Comparison of ENCODE assay signal across 17 mouse cellular contexts in genomic region chr1:89524998-89525397, GRCm38 (mm10).
DNase-seq lines count a peak whose midpoint lies in the region; ATAC-seq and TF ChIP-seq lines count a peak whose summit lies in the region.
"Had no signal": no experiment of that assay in that cellular context is flagged by ENCODE, and none has a peak within 500 bp of the region (broad histone marks: within the 10 kb centered on the region; RNA-seq: fewer than 3 reads in every experiment).

No protein-coding gene starts in this region.

- no peak overlapping the region for H3K9ac ChIP-seq in liver, embryonic 11.5 days (ENCODE audit: low read depth, low read length)
- H3K9ac ChIP-seq: embryonic facial prominence, embryonic 13.5 days; forebrain, embryonic 12.5 days; forebrain, embryonic 15.5 days; heart, embryonic 12.5 days; heart, embryonic 15.5 days; hindbrain, embryonic 13.5 days; intestine, embryonic 15.5 days had no signal

- peak; percentile 33 to 41 for DNase-seq in cerebellum, adult 2 months
- DNase-seq in cerebellum, adult 9-11 months, result peak; percentile 65
- DNase-seq in cerebellum, postnatal 36 days, result no peak
- no peak for DNase-seq in liver, embryonic 11.5 days (ENCODE audit: low spot score)

- ATAC-seq in cerebellum, adult (ENCODE audit: insufficient number of reproducible peaks, low FRiP score, low TSS enrichment), result no peak
- no peak for ATAC-seq in liver, embryonic 11.5 days (replicated peaks; ENCODE audit: low FRiP score)
- ATAC-seq: CD4-positive, CD25-positive, alpha-beta regulatory T cell, adult 4 months had no signal

- H3K36me3 ChIP-seq in C2C12 (ENCODE audit: control insufficient read depth, insufficient read depth), result no peaks in the 10 kb centered on the region
- no peaks in the 10 kb centered on the region for H3K36me3 ChIP-seq in liver, embryonic 11.5 days (ENCODE audit: control insufficient read depth, insufficient read depth, low read length)
- H3K36me3 ChIP-seq: embryonic facial prominence, embryonic 10.5 days; embryonic facial prominence, embryonic 13.5 days; forebrain, embryonic 12.5 days; forebrain, embryonic 15.5 days; heart, embryonic 12.5 days; heart, embryonic 15.5 days; hindbrain, embryonic 10.5 days; hindbrain, embryonic 13.5 days; intestine, embryonic 15.5 days had no signal

- H3K79me3 ChIP-seq in C2C12 (ENCODE audit: low read depth), result peaks cover 13% of the 10 kb centered on the region

- H3K79me2 ChIP-seq in C2C12 (ENCODE audit: control insufficient read depth, insufficient read depth), result peaks cover 64% of the 10 kb centered on the region

- H3K27me3 ChIP-seq in cerebellum, adult 2 months (ENCODE audit: control insufficient read depth, insufficient read depth, low read length), result no peaks in the 10 kb centered on the region
- no peaks in the 10 kb centered on the region for H3K27me3 ChIP-seq in C2C12 (ENCODE audit: control insufficient read depth, insufficient read depth, insufficient read length)
- H3K27me3 ChIP-seq in liver, embryonic 11.5 days (replicated peaks; ENCODE audit: control insufficient read depth, insufficient read depth, low read length), result no peaks in the 10 kb centered on the region
- H3K27me3 ChIP-seq: embryonic facial prominence, embryonic 13.5 days; forebrain, embryonic 15.5 days; heart, embryonic 12.5 days; heart, embryonic 15.5 days; hindbrain, embryonic 13.5 days; intestine, embryonic 15.5 days had no signal

- H3ac ChIP-seq in C2C12 (ENCODE audit: control insufficient read depth, insufficient read length, low read depth), result no peak overlapping the region

- no peaks in the 10 kb centered on the region for H3K9me3 ChIP-seq in liver, embryonic 11.5 days (ENCODE audit: control insufficient read depth, low read length)
- H3K9me3 ChIP-seq: embryonic facial prominence, embryonic 10.5 days; embryonic facial prominence, embryonic 13.5 days; forebrain, embryonic 12.5 days; forebrain, embryonic 15.5 days; heart, embryonic 12.5 days; heart, embryonic 15.5 days; hindbrain, embryonic 10.5 days; hindbrain, embryonic 13.5 days; intestine, embryonic 15.5 days had no signal

- H3K4me1 ChIP-seq in cerebellum, adult 2 months (ENCODE audit: control insufficient read depth, insufficient read depth, low read length), result peaks cover 49% of the 10 kb centered on the region
- peaks cover 3% of the 10 kb centered on the region; the same call in 1 of the 2 replicates for H3K4me1 ChIP-seq in liver, embryonic 11.5 days (replicated peaks; ENCODE audit: control insufficient read depth, insufficient read depth, low read length)

- TF ChIP-seq POLR2A in cerebellum, adult 2 months (IDR thresholded peaks at IDR 0.05; ENCODE audit: borderline replicate concordance, insufficient read depth, low read length), result no peak

- no peak overlapping the region for H3K27ac ChIP-seq in cerebellum, adult 2 months (ENCODE audit: insufficient read depth, low read length)
- H3K27ac ChIP-seq in liver, embryonic 11.5 days (ENCODE audit: low read depth, low read length), result no peak overlapping the region
- H3K27ac ChIP-seq: embryonic facial prominence, embryonic 10.5 days; embryonic facial prominence, embryonic 13.5 days; forebrain, embryonic 12.5 days; forebrain, embryonic 15.5 days; heart, embryonic 15.5 days; hindbrain, embryonic 10.5 days; hindbrain, embryonic 13.5 days; intestine, embryonic 15.5 days had no signal

- 72% methylated on average over 4 of the region's 4 CpGs for WGBS in cerebellum, adult 2 months
- 59% methylated on average over 4 of the region's 4 CpGs for WGBS in liver, embryonic 11.5 days

- H3K4me2 ChIP-seq in liver, embryonic 11.5 days, result no peak overlapping the region
- H3K4me2 ChIP-seq: embryonic facial prominence, embryonic 13.5 days; forebrain, embryonic 12.5 days; forebrain, embryonic 15.5 days; heart, embryonic 12.5 days; heart, embryonic 15.5 days; hindbrain, embryonic 13.5 days; intestine, embryonic 15.5 days had no signal

- no peak overlapping the region for H3K4me3 ChIP-seq in cerebellum, adult 2 months (replicated peaks; ENCODE audit: insufficient read depth, low read depth, low read length)
- no peak overlapping the region for H3K4me3 ChIP-seq in C2C12 (ENCODE audit: insufficient read depth, poor library complexity, severe bottlenecking)
- no peak overlapping the region for H3K4me3 ChIP-seq in liver, embryonic 11.5 days (ENCODE audit: low read depth, low read length)
- H3K4me3 ChIP-seq: embryonic facial prominence, embryonic 10.5 days; embryonic facial prominence, embryonic 13.5 days; erythroblast, embryonic 14.5 days; forebrain, embryonic 12.5 days; forebrain, embryonic 15.5 days; heart, embryonic 12.5 days; heart, embryonic 15.5 days; hindbrain, embryonic 10.5 days; hindbrain, embryonic 13.5 days; intestine, embryonic 15.5 days had no signal

- no peak for TF ChIP-seq CTCF in cerebellum, adult 2 months (IDR thresholded peaks at IDR 0.05; ENCODE audit: borderline replicate concordance, insufficient read depth, low read depth, low read length)
- TF ChIP-seq CTCF in C2C12 (IDR thresholded peaks at IDR 0.05; ENCODE audit: control insufficient read depth, insufficient read depth, insufficient read length), result no peak

TF ChIP-seq in C2C12, 6 proteins besides CTCF, POLR2A, EP300 and RAD21:
- TF ChIP-seq MYOG (IDR thresholded peaks at IDR 0.05; ENCODE audit: control insufficient read depth, extremely low read depth, insufficient read length) (no peak), USF1 (IDR thresholded peaks at IDR 0.05; ENCODE audit: low read depth) (peak; percentile 4), MYOD1 (IDR thresholded peaks at IDR 0.05; ENCODE audit: control insufficient read depth, insufficient read length, low read depth) (no peak), CEBPB (IDR thresholded peaks at IDR 0.05; ENCODE audit: low read depth) (no peak), MAX (IDR thresholded peaks at IDR 0.05) (no peak)

Comparison
In these comparisons a context has a peak if more than half of its experiments do, and no peak if none do; other contexts are left out.
1. DNase-seq: peak in cerebellum, adult 2 months (2 of 2) and cerebellum, adult 9-11 months (single experiment); none in cerebellum, postnatal 36 days (0 of 2) and liver, embryonic 11.5 days (single experiment).